Mouse (Mus musculus): ENCODE data around the gene Slc25a45. TPM values are rescaled to one million over a fixed set of nuclear protein-coding genes. Genes with fewer than 3 reads are reported as not detected.

Gene Slc25a45
- 4.6 and 5.0 TPM in 2 replicates for polyA plus RNA-seq (2015; fragmentation: Nextera tagmentation; extraction: Ambion mirVana)

DNA sequence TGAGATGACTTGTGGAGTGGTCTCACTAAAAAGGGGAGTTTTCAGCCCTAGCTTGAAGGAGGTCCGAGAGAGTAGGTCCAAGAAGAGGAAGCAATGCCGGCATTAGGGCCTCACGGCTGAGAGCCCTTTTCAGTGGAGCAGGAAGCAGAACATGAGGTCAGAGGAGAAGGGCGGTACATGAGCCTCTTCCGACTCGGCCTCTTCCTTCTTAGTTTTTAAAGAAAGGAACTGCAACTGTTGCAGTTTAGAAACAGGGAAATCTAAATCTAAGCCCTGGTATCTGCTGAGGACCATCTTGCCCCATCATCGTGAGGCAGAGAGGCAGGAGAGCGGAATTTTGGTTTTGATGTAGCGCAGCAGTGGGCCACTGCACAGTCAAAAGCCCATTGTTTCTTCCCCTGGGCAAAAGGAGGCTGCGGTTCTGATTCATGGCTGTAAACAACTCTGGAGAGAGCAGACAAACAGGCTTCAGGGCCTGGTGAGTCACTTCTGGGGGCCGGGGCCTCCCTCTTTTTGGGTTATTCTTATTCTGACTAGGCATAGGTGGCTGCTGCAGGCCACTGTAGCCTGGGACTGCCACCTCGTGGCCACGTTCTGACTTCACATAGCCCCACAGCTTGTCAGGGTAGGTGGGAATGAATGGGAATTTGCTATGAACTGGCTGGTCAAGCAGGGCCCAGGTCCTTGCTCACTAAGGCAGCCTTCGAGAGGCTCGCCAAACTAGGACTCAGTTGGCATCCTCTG lies at the start of gene Slc25a45:
Gene Slc25a45 (plus strand): TSS at position 191 of the 744 bp plus-strand sequence.
- Histone ChIP-seq H3K27me3 (ENCODE audit: control insufficient read depth, insufficient read depth, low read length) (no peaks in the 10 kb centered on the region), H3K9ac (ENCODE audit: low read length) (peak within 1 kb of the TSS; percentile 73), H3K9me3 (replicated peaks; ENCODE audit: control insufficient read depth, low read length) (no peaks in the 10 kb centered on the region), H3K36me3 (ENCODE audit: control insufficient read depth, insufficient read depth) (no peaks in the 10 kb centered on the region), H3K4me1 (ENCODE audit: control insufficient read depth, insufficient read depth, low read length) (peaks cover 36% of the 10 kb centered on the region), H3K27ac (ENCODE audit: low read length) (peak within 1 kb of the TSS; percentile 88), H3K4me2 (ENCODE audit: low read depth, low read length) (peak within 1 kb of the TSS; percentile 58), H3K4me3 (ENCODE audit: low read length) (peak within 1 kb of the TSS; percentile 43)
- ATAC-seq (replicated peaks; ENCODE audit: extremely low read depth, insufficient read depth, low FRiP score) = peak; percentile 66; the same call in 1 of the 2 replicates
- 32% methylated on average over 15 of the region's 15 CpGs for WGBS

DNA sequence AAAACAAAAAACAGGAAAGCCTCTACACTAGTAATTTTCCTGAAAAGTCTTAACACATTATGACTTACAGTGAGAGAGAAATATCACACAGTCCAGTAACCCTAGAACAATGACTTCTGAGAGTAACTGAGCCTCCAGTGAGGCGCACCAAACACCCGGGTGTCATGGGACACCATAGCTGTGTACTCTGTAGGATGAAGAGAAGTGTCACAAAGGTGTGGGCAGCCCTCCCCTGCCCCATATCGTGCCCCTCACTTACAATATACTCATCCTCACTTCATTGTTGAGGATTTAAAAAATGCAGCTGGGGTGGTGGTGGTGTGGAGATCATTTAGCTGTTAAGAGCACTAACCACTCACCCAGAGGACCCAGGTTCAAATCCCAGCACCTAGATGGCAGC lies 49.5 kb upstream of the Slc25a45 start:
- Histone ChIP-seq H3K9ac (ENCODE audit: low read length) (no peak overlapping the region), H3K4me3 (ENCODE audit: low read length) (no peak overlapping the region), H3K27me3 (ENCODE audit: control insufficient read depth, insufficient read depth, low read length) (no peaks in the 10 kb centered on the region), H3K36me3 (ENCODE audit: control insufficient read depth, insufficient read depth) (no peaks in the 10 kb centered on the region), H3K4me2 (ENCODE audit: low read depth, low read length) (no peak overlapping the region), H3K9me3 (replicated peaks; ENCODE audit: control insufficient read depth, low read length) (no peaks in the 10 kb centered on the region), H3K4me1 (ENCODE audit: control insufficient read depth, insufficient read depth, low read length) (peaks cover 37% of the 10 kb centered on the region), H3K27ac (ENCODE audit: low read length) (no peak overlapping the region)
- no peak for ATAC-seq (replicated peaks; ENCODE audit: extremely low read depth, insufficient read depth, low FRiP score)
- WGBS = 82% methylated on average over 3 of the region's 3 CpGs

DNA sequence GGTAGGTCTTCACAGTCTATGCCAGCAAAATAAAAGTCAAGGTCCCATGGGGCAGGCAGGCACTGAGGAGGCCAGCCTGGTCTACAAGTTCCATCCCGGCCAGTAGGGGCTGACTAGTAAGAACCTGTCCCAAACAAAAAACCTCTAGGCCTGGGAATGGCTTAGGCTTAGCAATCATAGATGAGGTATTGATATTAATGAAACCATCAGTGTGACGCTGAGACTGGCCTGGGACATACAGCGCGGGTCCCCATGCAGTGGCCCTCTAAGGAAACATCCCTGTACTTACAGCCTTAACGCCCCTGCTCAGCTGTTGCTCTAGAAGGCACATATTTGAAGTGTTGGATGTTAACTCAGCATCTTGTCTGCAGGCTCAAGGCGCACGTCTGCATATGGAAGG lies 48.7 kb upstream of the Slc25a45 start:
- H3K4me1 ChIP-seq (ENCODE audit: control insufficient read depth, insufficient read depth, low read length) = peaks cover 29% of the 10 kb centered on the region
- no peaks in the 10 kb centered on the region for H3K9me3 ChIP-seq (replicated peaks; ENCODE audit: control insufficient read depth, low read length)
- H3K9ac ChIP-seq (ENCODE audit: low read length) = no peak overlapping the region
- H3K4me2 ChIP-seq (ENCODE audit: low read depth, low read length) = no peak overlapping the region
- ATAC-seq (replicated peaks; ENCODE audit: extremely low read depth, insufficient read depth, low FRiP score) = no peak
- WGBS = 90% methylated on average over 7 of the region's 7 CpGs
- H3K27me3 ChIP-seq (ENCODE audit: control insufficient read depth, insufficient read depth, low read length) = no peaks in the 10 kb centered on the region
- H3K27ac ChIP-seq (ENCODE audit: low read length) = no peak overlapping the region
- no peaks in the 10 kb centered on the region for H3K36me3 ChIP-seq (ENCODE audit: control insufficient read depth, insufficient read depth)
- no peak overlapping the region for H3K4me3 ChIP-seq (ENCODE audit: low read length)

- Histone ChIP-seq H3K9ac (ENCODE audit: low read length) (no peak overlapping the region), H3K27me3 (ENCODE audit: control insufficient read depth, insufficient read depth, low read length) (no peaks in the 10 kb centered on the region), H3K36me3 (ENCODE audit: control insufficient read depth, insufficient read depth) (no peaks in the 10 kb centered on the region), H3K4me1 (ENCODE audit: control insufficient read depth, insufficient read depth, low read length) (peaks cover 17% of the 10 kb centered on the region), H3K27ac (ENCODE audit: low read length) (no peak overlapping the region), H3K4me3 (ENCODE audit: low read length) (no peak overlapping the region), H3K9me3 (replicated peaks; ENCODE audit: control insufficient read depth, low read length) (no peaks in the 10 kb centered on the region), H3K4me2 (ENCODE audit: low read depth, low read length) (no peak overlapping the region)
- WGBS = 84% methylated on average over 19 of the region's 19 CpGs
- no peak for ATAC-seq (replicated peaks; ENCODE audit: extremely low read depth, insufficient read depth, low FRiP score)
Observed at GRCm38 (mm10) chr19:5829958-5830615, 47.5 kb upstream of the Slc25a45 start.

- Histone ChIP-seq H3K27ac (ENCODE audit: low read length) (no peak overlapping the region), H3K4me2 (ENCODE audit: low read depth, low read length) (no peak overlapping the region), H3K9me3 (replicated peaks; ENCODE audit: control insufficient read depth, low read length) (no peaks in the 10 kb centered on the region), H3K36me3 (ENCODE audit: control insufficient read depth, insufficient read depth) (no peaks in the 10 kb centered on the region), H3K4me3 (ENCODE audit: low read length) (no peak overlapping the region), H3K27me3 (ENCODE audit: control insufficient read depth, insufficient read depth, low read length) (no peaks in the 10 kb centered on the region), H3K9ac (ENCODE audit: low read length) (no peak overlapping the region), H3K4me1 (ENCODE audit: control insufficient read depth, insufficient read depth, low read length) (peaks cover 16% of the 10 kb centered on the region)
- ATAC-seq (replicated peaks; ENCODE audit: extremely low read depth, insufficient read depth, low FRiP score) = no peak
- 84% methylated on average over 7 of the region's 7 CpGs for WGBS
Observed at GRCm38 (mm10) chr19:5830776-5831175, 46.8 kb upstream of the Slc25a45 start.

DNA sequence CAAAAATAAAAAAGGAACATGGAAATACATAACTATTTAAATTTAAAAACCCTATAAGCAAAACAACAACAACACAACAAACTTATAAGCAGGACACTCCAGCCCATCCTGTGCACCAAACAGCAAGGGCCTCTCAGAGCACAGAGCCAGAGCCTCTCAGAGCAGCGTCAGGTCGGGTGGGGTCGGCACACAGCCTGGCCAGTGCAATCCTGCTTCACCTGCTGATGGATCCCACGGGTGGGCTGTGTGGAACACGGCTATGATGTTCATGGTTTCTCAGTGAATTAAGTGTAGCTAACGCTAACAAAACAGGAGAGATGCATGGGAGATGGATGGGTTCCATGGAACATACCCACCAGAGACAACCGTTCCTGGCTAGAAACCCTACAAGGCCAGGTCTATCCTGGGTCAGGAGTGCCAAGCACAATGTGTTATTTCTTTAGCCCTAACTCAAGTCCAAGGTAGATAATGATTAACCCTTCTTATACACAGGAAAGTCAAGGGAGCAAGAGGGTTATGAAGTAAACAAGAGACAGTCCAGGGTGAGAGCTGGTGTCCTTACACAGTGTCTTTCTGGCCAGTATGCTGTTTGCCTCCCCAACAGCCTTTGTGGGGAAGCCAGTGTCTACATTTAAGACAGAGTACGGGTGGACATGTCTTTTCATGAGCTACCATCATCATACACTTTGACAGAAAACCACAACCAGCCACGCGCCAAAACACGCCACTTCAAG lies 46.2 kb upstream of the Slc25a45 start:
- Histone ChIP-seq H3K9ac (ENCODE audit: low read length) (no peak overlapping the region), H3K4me2 (ENCODE audit: low read depth, low read length) (no peak overlapping the region), H3K9me3 (replicated peaks; ENCODE audit: control insufficient read depth, low read length) (no peaks in the 10 kb centered on the region), H3K27me3 (ENCODE audit: control insufficient read depth, insufficient read depth, low read length) (no peaks in the 10 kb centered on the region), H3K27ac (ENCODE audit: low read length) (no peak overlapping the region), H3K36me3 (ENCODE audit: control insufficient read depth, insufficient read depth) (no peaks in the 10 kb centered on the region), H3K4me1 (ENCODE audit: control insufficient read depth, insufficient read depth, low read length) (peaks cover 13% of the 10 kb centered on the region), H3K4me3 (ENCODE audit: low read length) (no peak overlapping the region)
- WGBS = 79% methylated on average over 11 of the region's 11 CpGs
- no peak for ATAC-seq (replicated peaks; ENCODE audit: extremely low read depth, insufficient read depth, low FRiP score)

DNA sequence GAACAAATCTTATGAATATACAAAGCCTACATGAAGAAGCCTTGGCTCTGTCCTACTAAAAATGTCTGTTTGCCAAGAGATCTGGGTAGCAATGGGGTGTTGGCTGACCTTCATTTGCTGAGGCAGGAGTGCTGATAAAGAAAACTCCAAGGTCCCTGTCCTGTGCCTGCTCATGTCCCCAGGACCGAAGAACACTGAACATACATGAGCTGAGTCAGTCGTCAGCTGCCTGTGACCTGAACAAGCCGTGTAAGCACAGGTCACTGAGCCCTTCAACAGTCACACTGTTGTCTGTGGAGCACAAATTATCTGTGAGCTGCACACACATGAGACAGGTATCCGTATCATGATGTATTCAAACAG lies 45.7 kb upstream of the Slc25a45 start:
- Histone ChIP-seq H3K27me3 (ENCODE audit: control insufficient read depth, insufficient read depth, low read length) (no peaks in the 10 kb centered on the region), H3K9ac (ENCODE audit: low read length) (no peak overlapping the region), H3K4me1 (ENCODE audit: control insufficient read depth, insufficient read depth, low read length) (peaks cover 10% of the 10 kb centered on the region), H3K36me3 (ENCODE audit: control insufficient read depth, insufficient read depth) (no peaks in the 10 kb centered on the region), H3K4me3 (ENCODE audit: low read length) (no peak overlapping the region), H3K27ac (ENCODE audit: low read length) (no peak overlapping the region; the same call in 1 of the 2 replicates), H3K4me2 (ENCODE audit: low read depth, low read length) (no peak overlapping the region), H3K9me3 (replicated peaks; ENCODE audit: control insufficient read depth, low read length) (no peaks in the 10 kb centered on the region)
- 74% methylated on average over 4 of the region's 4 CpGs for WGBS
- no peak for ATAC-seq (replicated peaks; ENCODE audit: extremely low read depth, insufficient read depth, low FRiP score)

GRCm38 (mm10) chr19:5832326-5832725 lies 45.3 kb upstream of the Slc25a45 start:
- Histone ChIP-seq H3K4me2 (ENCODE audit: low read depth, low read length) (no peak overlapping the region), H3K4me3 (ENCODE audit: low read length) (no peak overlapping the region), H3K36me3 (ENCODE audit: control insufficient read depth, insufficient read depth) (no peaks in the 10 kb centered on the region), H3K9ac (ENCODE audit: low read length) (no peak overlapping the region), H3K27me3 (ENCODE audit: control insufficient read depth, insufficient read depth, low read length) (no peaks in the 10 kb centered on the region), H3K27ac (ENCODE audit: low read length) (peak overlapping the region; percentile 46), H3K9me3 (replicated peaks; ENCODE audit: control insufficient read depth, low read length) (no peaks in the 10 kb centered on the region), H3K4me1 (ENCODE audit: control insufficient read depth, insufficient read depth, low read length) (peaks cover 10% of the 10 kb centered on the region)
- no peak for ATAC-seq (replicated peaks; ENCODE audit: extremely low read depth, insufficient read depth, low FRiP score)
- 44% methylated on average over 6 of the region's 6 CpGs for WGBS
